In the genomic region with DNA sequence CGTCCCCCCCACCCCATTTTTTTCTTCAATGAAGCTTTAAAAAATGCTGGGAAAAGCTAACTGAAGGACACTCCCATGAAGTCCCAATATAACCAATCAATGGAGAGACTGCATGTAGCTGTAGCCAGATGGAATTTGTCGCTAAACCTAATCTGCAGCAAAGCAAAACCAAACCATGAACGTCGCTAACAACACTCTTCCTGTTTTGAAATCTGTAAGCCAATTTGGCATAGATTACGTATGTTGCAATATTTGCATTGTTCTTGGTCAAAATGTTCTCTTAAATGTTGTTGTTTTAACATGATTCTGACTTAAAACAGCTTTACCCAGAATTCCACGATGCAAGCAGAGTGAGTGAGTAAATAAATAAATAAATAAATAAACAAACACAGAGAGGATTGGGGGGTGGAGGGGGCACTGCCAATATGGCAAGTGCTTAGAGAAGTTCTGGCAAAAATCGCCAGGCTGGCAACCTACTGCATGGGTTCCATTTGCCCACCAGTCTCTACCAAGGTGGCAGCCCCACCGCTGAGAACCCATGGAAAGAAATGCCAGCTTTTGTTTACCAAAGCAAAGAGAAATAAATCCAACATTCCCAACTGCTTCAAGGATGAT, we compare ENCODE assay signal across 8 mouse cellular contexts.
DNase-seq lines count a peak whose midpoint lies in the region; ATAC-seq lines count a peak whose summit lies in the region.

No protein-coding gene starts in this region.

- H3K27ac ChIP-seq in heart, embryonic 13.5 days (replicated peaks), result no peak overlapping the region
- no peak overlapping the region for H3K27ac ChIP-seq in liver, embryonic 13.5 days

- H3K4me3 ChIP-seq in heart, embryonic 13.5 days, result peak overlapping the region; percentile 38
- 0 out of 2 replicates have a peak overlapping the region, but pooled peaks have one; percentile 3 for H3K4me3 ChIP-seq in liver, embryonic 13.5 days (replicated peaks)

- ATAC-seq in heart, embryonic 13.5 days (ENCODE audit: extremely low read depth, insufficient number of reproducible peaks, low FRiP score, low TSS enrichment), result no peak
- no peak for ATAC-seq in liver, embryonic 13.5 days (ENCODE audit: low read depth)

- peaks cover 46% of the 10 kb centered on the region for H3K4me1 ChIP-seq in heart, embryonic 13.5 days
- no peaks in the 10 kb centered on the region for H3K4me1 ChIP-seq in liver, embryonic 13.5 days (replicated peaks)

- WGBS in heart, embryonic 13.5 days, result 51% methylated on average over 8 of the region's 8 CpGs
- WGBS in liver, embryonic 13.5 days (ENCODE audit: insufficient replicate concordance), result 38% methylated on average over 8 of the region's 8 CpGs

- H3K9me3 ChIP-seq in heart, embryonic 13.5 days, result no peaks in the 10 kb centered on the region
- no peaks in the 10 kb centered on the region for H3K9me3 ChIP-seq in liver, embryonic 13.5 days (replicated peaks)

- H3K4me2 ChIP-seq in heart, embryonic 13.5 days, result peak overlapping the region; percentile 65
- peak overlapping the region; percentile 34 for H3K4me2 ChIP-seq in liver, embryonic 13.5 days

- H3K9ac ChIP-seq in heart, embryonic 13.5 days, result peak overlapping the region; percentile 56; the same call in 1 of the 2 replicates
- H3K9ac ChIP-seq in liver, embryonic 13.5 days, result no peak overlapping the region

- no peaks in the 10 kb centered on the region for H3K27me3 ChIP-seq in heart, embryonic 13.5 days (replicated peaks)
- no peaks in the 10 kb centered on the region for H3K27me3 ChIP-seq in liver, embryonic 13.5 days

- no peaks in the 10 kb centered on the region for H3K36me3 ChIP-seq in heart, embryonic 13.5 days
- H3K36me3 ChIP-seq in liver, embryonic 13.5 days, result no peaks in the 10 kb centered on the region

- intact Hi-C loops in heart, postnatal 36 days (cut with DNase I), result no loop called here

- DNase-seq in heart, adult 8-10 months (ENCODE audit: low spot score), result peak; percentile 42
- DNase-seq in heart, postnatal 36 days, result no peak
- peak; percentile 69 to 74 for DNase-seq in cerebellum, postnatal 10 days
- no peak for DNase-seq in liver, embryonic 13.5 days
- DNase-seq in skeletal muscle tissue, adult 2 months (ENCODE audit: low read depth, low spot score), result peak; percentile 32
- DNase-seq in c-Kit-positive CD71-positive TER-119-positive erythroid progenitor cells, embryonic 14.5 days (ENCODE audit: low spot score), result no peak
- DNase-seq in adrenal gland, adult 2 months, result no peak

Comparison
In these comparisons a context has a peak if more than half of its experiments do, and no peak if none do; other contexts are left out.
1. DNase-seq: peak in heart, adult 8-10 months (single experiment), cerebellum, postnatal 10 days (2 of 2) and skeletal muscle tissue, adult 2 months (single experiment); none in heart, postnatal 36 days (0 of 2), liver, embryonic 13.5 days (single experiment), c-Kit-positive CD71-positive TER-119-positive erythroid progenitor cells, embryonic 14.5 days (single experiment) and adrenal gland, adult 2 months (single experiment).